Mouse (Mus musculus) mouse trophoblast stem cell (cell line): ENCODE measurements around the gene Pygm.

ENCODE experiments used
- in situ Hi-C, 2 experiments: fragments of 300-500 bp; cut with MseI, MboI; formaldehyde crosslinking; loops; 2 replicates in 1 of 2; 3 replicates in 1 of 2; pipeline ENCODE4 v1.15.1; 2025

The Pygm gene

DNA sequence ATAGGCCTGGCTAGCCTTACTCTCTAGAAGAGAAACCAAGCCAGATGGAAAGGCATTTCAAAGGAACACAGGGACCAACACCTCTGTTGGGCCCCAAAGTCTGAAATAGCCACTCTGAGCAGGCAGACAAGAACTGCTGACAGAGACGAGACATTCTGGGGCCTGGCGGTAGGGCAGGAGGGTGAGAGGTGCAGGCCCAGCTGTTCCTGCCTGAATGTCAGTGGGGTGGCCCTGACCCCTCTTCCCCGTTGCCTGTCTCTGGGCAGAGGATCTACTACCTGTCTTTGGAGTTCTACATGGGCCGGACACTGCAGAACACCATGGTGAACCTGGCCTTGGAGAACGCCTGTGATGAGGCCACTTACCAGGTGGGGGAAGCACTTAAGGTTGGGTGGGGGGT lies 1.2 kb downstream of the Pygm start:
- in situ Hi-C loops: no loop called here

- in situ Hi-C loops: no loop called here
Observed at GRCm38 (mm10) chr19:6385821-6386220, 1.6 kb downstream of the Pygm start.

GRCm38 (mm10) chr19:6386234-6386633 lies 2.0 kb downstream of the Pygm start:
- in situ Hi-C loops: no loop called here

- in situ Hi-C loops: no loop called here
Observed at GRCm38 (mm10) chr19:6388006-6388405, 3.8 kb downstream of the Pygm start.

- in situ Hi-C loops: no loop called here
Observed at GRCm38 (mm10) chr19:6389803-6390202, 5.6 kb downstream of the Pygm start.

DNA sequence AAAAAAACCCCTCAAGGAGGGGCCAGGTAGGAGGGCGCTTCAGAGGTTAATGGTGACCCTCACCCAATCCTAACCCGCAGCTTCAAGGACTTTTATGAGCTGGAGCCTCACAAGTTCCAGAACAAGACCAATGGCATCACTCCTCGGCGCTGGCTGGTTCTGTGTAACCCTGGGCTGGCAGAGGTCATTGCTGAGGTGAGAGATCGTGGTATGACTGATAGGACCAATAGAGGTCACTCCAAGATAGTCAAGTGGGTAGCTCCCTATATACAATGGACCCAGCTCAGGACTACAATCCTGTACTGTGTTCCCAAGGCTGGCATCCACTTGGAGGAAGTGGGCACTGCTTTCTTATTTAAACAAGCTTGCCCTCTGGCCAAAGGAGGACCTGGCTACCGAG lies 6.1 kb downstream of the Pygm start:
- in situ Hi-C loops: no loop called here

DNA sequence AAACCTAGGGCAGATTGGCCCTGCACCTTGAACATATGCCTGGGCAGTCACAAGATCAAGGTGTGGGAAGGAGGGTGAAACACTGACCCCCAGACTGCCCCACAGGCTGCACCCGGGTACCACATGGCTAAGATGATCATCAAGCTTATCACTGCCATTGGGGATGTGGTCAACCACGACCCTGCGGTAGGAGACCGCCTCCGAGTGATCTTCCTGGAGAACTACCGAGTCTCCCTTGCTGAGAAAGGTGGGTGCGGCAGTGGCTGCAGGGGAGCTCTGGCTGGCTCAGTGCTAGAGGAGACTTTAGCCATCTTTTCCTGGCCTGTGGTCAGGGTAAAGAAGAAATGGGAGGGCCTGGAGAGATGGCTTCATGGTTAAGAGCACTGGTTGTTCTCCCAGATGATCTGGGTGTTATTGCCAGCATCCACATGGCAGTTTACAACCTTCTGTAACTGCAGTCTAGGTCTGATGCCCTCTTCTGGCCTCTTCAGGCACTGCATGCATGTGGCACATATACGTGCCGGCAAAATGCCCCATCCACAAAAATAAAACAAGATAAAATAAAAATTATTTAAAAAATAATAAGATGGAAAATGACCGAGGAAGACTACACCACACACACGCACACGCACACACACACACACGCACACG lies 8.7 kb downstream of the Pygm start:
- in situ Hi-C loops: no loop called here

DNA sequence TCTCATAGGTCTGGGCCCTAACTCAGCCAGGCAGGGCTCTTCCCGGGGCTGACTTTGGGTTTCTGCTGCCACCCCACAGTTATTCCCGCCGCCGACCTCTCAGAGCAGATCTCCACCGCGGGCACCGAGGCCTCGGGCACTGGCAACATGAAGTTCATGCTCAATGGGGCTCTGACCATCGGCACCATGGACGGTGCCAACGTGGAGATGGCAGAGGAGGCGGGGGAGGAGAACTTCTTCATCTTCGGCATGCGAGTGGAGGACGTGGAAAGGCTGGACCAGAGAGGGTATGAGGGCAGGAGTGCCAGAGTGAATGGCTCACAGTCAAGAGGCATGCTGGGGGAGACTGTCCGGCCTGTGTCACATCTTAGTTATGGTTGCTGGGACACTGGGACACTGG lies 9.4 kb downstream of the Pygm start:
- in situ Hi-C loops: no loop called here

DNA sequence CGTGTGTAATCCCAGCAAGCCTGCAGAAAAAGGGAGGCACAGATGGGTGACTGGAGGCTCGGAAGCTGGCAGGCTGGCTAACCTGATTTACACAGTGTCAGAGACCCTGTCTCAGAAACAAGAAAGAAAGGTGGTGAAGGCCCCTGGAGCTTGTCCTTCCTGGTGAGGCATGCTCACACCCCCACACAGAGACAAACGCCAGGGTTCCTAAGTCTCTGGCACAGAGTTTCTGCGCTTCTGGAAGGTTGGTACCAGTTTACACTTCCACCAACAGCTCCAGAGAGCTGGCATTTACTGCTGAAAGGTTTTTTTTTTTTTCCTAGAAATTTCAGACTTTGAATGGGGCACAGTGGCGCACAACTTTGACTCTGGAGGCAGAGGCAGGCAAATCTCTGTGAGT lies 12.0 kb downstream of the Pygm start:
- in situ Hi-C loops: no loop called here

- in situ Hi-C loops: no loop called here
Observed at GRCm38 (mm10) chr19:6397582-6398249, 13.5 kb downstream of the Pygm start.

DNA sequence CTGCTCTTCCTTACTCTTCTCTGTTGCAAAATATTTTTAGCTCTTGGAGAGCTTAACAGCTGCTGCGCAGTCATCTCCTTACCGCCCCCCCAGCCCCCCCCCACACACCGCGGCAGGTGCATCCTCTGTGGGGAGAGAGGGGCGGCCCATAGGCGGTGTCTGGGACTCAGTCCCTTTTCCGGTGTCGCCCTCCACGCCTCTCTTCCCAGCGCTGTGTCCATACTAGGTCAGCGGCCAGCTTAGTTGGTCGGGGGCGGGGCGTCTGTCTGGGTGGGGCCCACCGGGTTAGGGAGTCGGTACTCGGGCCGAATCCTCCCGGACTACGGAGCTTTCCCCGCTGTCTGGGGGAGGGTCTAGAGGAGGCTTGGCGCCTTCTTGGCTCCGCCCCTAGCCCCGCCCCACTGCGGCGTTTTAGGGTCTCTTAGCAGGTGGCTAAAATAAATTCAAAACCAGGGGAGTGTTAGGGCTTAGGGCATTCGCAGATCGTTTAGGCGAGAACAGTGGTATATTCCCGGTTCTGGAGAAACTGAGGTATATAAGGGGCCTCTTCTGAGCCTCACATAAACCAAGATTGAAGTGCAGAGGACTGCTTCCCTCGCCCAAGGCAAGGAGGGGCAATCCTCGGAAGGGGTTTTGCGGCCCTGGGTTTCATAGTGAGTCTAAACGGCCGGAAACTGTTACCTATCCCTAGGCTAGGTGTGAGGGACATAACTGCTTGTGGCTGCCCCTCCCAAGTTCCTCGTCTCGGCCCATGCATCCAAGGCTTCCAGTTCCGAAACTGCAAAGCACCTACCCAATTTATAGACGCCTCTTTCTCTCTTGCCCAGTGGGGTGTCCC lies 14.5 kb downstream of the Pygm start:
- in situ Hi-C loops: no loop called here

DNA sequence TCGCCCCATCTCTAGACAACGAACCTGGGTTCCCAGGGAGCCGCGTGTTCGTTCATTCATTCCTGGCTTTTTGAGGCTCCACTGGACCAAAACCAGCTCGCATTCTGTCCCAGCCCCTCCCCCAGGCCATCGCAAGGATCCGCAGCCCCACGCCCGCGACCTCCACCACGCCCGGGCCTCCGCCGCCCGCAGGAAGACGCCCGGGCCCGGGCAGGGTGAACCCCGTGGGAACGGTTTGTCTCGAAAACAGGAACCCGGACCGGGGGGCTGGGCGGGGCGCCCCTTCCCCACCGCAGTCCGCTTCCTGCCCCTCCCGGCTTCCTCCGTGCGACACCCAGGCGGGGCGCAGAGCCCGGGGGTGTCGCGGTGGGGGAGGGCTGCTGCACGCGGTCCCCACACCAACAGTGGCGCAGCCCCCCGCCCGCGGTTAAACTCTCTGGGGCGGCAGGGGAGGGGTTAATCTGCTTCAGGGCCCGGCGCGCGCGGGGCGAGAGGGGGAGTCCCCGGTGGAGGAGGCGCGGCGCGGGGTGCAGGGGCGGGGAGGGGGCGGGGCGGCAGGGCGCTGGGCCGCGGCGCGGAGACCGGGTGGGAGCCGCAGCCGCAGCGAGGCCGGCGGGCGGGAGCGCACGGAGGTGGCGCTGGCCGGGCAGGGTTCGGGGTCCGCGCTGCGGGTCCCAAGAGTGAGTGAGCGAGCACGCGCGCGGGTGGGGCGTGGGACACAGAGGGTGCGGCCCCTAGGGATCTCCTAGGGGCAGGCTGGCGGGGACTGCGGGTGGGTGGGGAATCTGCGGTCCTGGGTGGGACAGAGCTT lies 15.3 kb downstream of the Pygm start, which contains the start of gene Rasgrp2:
Gene Rasgrp2, plus strand, starts transcription at position 56 of the 811 bp plus-strand sequence.
- in situ Hi-C loops: no loop called here

GRCm38 (mm10) chr19:6400096-6401086 lies 16.2 kb downstream of the Pygm start:
- in situ Hi-C loops: no loop called here

DNA sequence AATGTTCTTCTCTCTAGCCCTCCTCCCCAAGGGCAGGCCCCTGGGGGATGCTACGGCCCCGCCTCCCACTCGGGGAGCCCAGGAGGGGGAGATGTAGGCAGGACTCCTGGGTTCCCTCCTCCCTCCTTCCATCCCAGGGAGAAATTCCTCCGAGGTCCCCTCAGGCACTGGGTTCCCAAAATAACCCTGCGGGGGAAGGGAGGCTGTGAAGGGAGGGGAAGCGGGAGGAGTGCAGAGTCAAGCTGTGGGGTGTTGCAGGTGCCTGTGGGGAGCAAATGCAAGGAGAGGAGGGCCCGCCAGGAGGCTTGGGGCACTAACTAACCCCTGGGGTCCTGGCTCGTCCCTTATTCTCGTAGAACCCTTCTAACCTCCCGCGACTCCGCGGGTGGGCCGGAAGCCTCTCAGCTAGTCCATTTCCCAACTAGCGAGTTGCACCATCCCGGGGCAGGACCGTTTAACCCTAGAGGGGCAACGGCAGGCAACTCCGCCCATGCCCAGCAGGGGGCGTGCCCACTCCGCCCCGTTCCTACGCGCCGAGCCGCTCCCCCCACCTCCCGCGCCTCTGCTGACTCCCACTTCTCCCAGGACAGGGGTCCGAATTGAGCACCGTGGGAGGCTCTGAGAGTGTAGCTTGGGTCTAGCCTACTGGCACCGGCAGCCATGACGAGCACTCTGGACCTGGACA lies 17.1 kb downstream of the Pygm start:
- in situ Hi-C loops: no loop called here

DNA sequence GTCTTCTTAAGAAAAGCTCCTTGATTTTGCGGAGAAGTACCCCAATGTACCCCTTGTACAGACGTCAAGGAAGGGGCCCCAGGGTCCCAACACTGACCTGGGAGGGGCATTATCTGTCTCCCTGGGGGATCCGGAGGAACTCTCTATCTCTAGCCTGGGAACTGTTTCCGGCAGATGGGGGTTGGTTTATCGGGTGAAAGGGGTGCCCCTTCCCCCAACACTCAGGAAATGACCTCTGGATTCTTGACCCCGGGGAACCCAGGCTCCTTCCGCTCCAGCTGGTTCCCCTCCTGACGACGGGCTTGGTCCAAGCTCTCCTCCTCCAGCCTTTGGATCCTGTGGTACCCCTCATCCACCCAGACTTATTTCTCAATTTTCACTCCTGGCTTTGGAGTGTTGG lies 17.8 kb downstream of the Pygm start:
- in situ Hi-C loops: no loop called here

- in situ Hi-C loops: no loop called here
Observed at GRCm38 (mm10) chr19:6403869-6404268, 19.7 kb downstream of the Pygm start.

DNA sequence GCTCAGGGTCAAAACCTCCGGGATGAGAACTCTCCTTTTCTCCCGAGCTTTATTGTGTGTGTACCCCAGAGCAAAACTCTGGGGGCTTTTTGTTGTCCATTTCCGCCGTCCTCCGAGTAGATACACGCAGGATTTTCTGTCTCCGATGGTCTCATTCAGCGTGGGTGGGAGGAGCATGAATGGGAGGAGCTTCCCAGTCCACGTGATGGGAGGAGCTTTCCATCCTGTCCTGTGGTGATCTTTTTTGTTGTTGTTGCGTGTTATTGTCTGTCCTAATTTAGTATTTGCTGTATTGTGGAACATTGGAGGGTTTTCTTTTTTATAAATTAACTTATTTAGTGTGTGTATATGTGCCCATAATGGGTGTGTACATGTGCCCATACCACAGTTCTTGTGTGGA lies 21.2 kb downstream of the Pygm start:
- in situ Hi-C loops: no loop called here

DNA sequence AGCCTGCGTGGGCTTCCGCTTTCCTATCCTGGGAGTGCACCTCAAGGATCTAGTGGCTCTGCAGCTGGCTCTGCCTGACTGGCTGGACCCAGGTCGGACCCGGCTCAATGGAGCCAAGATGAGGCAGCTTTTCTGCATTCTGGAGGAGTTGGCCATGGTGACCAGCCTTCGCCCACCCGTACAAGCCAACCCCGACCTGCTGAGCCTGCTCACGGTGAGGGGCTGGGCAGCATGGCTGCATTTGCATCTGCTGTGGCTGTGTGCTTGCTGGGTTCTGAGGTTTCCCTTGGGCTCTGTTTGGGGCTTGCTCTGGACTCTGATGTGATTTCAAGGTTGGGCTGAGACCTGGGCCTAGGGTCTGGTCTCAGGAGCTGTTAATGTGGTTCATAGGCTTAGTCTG lies 22.9 kb downstream of the Pygm start:
- in situ Hi-C loops: no loop called here

DNA sequence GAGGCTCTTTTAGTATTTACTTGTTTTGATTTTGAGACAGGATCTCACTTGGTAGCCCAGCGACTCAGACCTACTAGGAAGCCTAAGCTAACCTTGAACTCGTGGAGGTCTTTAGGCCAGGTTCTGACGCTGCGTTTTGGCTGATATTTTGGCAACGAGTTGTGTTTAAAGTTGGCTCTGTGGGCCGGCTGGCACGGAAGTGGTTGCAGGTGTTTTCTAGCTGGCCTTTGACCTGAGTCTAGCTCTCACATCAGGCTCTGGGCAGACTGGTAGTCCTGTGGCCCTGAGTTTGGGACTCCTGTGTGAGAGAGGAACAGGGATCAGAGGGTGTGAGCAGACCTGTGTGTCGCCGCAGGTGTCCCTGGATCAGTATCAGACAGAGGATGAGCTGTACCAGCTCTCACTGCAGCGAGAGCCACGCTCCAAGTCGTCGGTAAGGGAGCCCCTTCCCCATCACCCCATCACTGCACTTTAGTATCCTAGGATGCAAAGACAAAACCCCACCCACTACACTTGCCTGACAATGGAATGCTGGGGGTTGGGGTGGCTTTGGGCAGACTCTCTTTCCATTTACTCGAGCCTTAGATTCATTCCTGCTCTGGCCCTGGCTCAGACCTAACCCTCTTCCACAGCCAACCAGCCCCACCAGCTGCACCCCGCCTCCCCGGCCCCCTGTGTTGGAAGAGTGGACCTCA lies 23.8 kb downstream of the Pygm start:
- in situ Hi-C loops: no loop called here
